Mouse (Mus musculus): ENCODE results near the gene Gm21760.
"Not testable (repeated sequence)": the region's sequence is repeated elsewhere in the genome, so short reads cannot be mapped to it uniquely, and the experiment has no call there.

The Gm21760 gene

DNA sequence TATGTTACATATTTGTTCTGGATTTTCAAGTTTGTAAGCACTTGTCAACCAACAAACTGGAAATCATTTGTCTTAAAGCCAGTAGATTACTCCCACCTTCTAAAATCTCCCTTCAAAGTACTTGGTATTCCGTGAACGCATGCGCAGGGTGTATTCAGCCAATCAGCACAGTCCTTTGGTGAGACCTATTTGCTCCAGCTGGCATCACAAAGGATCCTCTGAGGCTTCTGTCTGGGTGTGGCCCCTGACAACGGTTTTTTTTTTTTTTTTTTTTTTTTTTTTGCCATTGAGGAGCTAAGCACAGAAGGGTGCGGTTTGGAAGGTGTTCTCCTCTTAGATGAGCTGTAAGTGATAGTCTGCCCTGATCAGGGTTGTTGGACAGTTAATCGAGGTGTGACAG is at the start of gene Gm21760:
Gene Gm21760, plus strand, starts transcription at position 301 of the 400 bp plus-strand sequence.
- DNase-seq (ENCODE audit: low spot score): not testable (repeated sequence)

All from retina, embryonic 14.5 days (tissue).